Mouse (Mus musculus) testis, adult 10 weeks (tissue): ENCODE measurements around the gene Kif18b. TPM values are rescaled to one million over a fixed set of nuclear protein-coding genes. Genes with fewer than 3 reads are reported as not detected.

ENCODE experiments used
- polyA plus RNA-seq: library from polyadenylated mRNA; stranded (reverse); fragments of 350-450 nt; fragmentation: Illumina TruSeq; extraction: RNeasy Lipid Tissue Mini Kit (QIAGEN cat#74804); gene quantifications from one replicate; pipeline ENCODE4 v1.2.3, GENCODE M21; 2014; ENCODE audit warnings: low read depth, low replicate concordance

The Kif18b gene
- polyA plus RNA-seq: 4.1 TPM

DNA sequence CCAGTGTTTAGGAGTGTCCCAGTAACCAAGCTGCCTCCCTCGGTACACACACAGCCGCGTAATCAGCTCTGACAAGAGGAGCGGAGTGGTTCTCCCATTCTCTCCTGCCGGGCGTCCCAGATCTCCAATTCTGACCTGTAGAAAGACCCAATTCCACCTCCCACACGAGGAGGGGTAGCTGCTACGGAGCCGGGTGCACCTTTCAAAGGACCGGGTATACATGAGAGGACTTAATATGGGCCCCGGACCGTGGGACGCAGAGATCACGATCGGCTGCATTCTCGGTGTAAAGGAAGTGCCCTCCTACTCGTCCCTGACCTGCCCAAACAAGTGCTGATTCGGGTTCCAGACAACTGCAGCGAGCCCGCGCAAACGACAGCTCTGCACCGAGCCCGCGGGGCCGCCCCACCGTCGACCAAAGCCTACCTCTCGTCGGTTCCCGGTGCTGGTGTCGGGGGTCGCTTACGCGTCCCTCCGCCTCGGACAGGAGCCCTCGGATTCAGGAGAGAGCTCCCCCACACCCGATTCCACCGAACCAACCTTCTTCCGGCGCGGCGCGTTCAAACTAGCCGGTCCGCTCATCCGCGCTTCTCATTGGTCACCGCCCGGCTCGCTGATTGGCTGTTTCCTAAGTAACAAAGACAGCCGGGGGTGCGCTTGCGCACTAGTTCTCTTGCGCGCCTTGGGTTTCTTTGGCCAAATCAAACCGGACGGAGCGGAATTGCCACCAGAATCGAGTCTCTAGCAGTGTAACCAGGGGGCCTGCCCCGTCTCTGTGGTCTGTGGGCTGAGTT lies at the start of gene Kif18b:
Gene Kif18b, minus strand, starts transcription at position 568 of the 794 bp plus-strand sequence.

DNA sequence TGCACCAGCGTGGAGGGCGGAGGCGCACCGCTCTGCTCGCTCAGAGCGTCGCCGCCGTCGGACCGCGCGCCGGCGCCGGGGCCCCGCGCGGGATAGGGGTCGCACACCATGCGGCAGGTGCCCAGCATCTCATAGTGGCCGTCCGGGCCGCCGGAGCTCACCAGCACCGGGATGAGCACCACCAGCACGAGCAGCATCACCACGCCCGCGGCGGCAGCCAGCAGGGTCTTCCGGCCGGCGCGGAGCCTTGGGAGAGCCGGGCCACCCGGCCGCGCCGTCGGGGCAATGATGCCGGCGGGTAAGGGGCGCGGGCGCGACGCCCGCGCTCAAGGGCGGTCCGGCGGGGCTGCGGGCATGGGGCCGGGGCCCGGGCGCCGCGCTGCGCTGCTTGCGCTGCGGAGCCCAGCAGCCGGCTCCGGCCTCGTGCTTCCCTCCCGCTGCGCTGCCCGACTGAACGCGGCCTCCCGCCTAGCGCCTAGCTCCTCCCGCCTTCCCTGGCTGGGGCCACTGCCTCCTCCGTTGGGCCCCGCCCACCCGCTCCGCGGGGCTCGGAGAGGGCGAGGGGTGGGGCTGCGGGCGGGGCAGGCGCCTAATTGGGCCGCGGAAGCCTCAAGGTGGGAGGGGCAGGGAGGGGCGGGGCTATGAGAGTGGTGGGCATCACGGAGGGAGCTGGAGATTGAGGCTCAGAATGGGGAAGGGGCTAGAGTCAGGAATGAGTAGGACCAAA lies 21.5 kb upstream of the Kif18b start, which contains the start of gene C1ql1:
Gene C1ql1, minus strand, starts transcription at position 424 of the 727 bp plus-strand sequence.

DNA sequence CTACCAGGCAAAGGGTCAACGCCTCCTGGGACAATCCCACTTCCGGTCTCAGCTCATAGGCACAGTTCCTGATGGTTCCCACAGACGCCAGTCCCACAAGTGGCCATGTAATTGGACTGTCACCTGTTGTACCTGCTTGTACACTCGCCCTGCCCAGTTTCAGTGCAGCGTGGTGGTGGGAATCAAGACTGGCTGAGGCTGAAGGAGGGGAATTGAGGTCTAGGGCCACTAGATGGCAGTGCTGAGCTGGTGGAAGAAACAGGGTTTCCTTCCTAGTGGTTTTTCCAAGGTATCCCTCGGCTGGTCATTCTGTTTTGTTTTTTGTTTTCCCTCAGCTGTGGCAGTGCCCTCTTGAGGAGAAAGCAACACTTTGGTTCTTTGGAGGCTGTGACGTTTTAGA lies 24.2 kb downstream of the Kif18b start, which contains the start of gene Gfap:
Gene Gfap, minus strand, starts transcription at position 150 of the 400 bp plus-strand sequence.

DNA sequence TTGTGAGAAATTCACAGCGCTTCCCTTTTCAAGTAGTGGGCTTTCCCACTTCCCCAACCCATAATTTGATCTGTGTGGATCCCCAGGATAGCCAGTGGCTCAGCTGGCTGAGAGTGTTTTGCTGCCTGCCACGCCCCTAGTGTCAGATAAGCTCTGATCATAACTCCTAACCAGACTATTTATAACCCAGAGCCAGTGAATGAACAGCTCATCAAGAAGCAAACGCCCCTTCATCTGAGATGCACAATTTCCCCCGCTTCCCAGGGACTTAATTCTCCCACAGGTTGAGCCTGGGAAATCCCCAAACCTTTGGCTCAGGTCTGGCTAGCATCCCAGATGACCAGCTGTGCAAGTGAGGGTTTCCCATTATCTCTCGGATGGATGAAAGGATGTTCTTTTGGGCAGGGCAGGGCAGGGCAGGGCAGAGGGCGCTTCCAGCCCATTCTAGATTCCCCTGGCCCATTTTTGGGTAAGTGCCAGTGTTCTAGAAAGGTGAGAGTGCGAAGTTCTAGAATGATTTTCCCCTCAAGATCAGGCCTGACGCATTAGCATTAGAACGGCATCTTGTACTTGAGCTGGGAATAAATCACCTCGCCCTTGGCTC lies 40.2 kb downstream of the Kif18b start, which contains the start of gene Fam187a:
Gene Fam187a, plus strand, starts transcription at position 554 of the 604 bp plus-strand sequence.

DNA sequence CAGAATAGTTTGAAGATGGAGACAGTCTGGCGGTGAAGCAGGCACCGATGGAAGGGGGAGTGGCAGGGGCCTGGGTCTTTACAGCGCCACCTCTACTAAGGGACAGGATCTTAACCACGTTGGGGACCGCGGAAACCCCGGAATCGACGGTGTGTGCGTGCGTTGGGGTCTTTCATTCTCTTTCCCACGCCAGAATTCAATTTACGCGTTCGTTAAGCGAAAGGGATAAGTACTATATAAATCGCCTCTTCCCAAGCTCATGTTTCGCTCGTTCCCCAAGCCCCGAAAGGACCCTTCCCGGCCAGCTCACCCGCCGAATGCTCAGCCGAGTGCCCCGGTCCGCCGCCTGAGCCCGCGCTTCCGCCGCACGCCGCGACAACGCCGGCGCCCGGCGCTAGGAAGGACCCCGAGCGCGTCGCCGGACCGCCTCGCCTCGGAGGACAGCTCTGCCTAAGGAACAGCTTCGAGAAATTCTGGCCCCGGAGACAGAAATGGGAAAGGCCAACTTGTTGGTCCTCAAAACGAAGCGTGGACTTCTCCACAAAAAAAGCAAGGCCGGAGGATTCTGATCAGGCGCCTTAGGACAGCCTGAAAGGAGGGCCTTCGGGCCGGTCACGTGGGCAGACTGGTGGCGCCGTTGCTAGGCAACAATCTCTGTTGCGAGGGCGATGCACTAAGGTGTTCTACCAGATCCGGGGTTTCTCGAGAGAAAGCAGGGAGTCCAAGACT lies 44.2 kb downstream of the Kif18b start, which contains the start of the genes Eftud2 and Ccdc103:
Gene Eftud2, minus strand, starts transcription at position 401 of the 729 bp plus-strand sequence.
Gene Ccdc103, plus strand, starts transcription at position 620 of the 729 bp plus-strand sequence.

Other genes with a start within 250 kb of the Kif18b start
- 15.3 TPM for gene Ccdc43, start 227.3 kb downstream of the Kif18b start, polyA plus RNA-seq
- 0.38 TPM for gene Adam11, start 163.7 kb downstream of the Kif18b start, polyA plus RNA-seq
- gene Gjc1, start 105.4 kb downstream of the Kif18b start, polyA plus RNA-seq: 16.6 TPM
- gene Higd1b, start 89.3 kb downstream of the Kif18b start, polyA plus RNA-seq: not detected
- 53.4 TPM for gene Eftud2, start 44.1 kb downstream of the Kif18b start, polyA plus RNA-seq
- 12.5 TPM for gene Ccdc103, start 43.9 kb downstream of the Kif18b start, polyA plus RNA-seq
- 0.31 TPM for gene Fam187a, start 40.0 kb downstream of the Kif18b start, polyA plus RNA-seq
- 0.07 TPM for gene Gfap, start 24.2 kb downstream of the Kif18b start, polyA plus RNA-seq
- not detected for gene C1ql1, start 21.6 kb upstream of the Kif18b start, polyA plus RNA-seq
- gene Nmt1, start 103.1 kb upstream of the Kif18b start, polyA plus RNA-seq: 16.8 TPM
- gene Dcakd, start 103.2 kb upstream of the Kif18b start, polyA plus RNA-seq: 5.0 TPM
- gene Plcd3, start 176.5 kb upstream of the Kif18b start, polyA plus RNA-seq: not detected
- gene Acbd4, start 176.6 kb upstream of the Kif18b start, polyA plus RNA-seq: 1.2 TPM
- 6.9 TPM for gene Hexim1, start 191.1 kb upstream of the Kif18b start, polyA plus RNA-seq
- gene Hexim2, start 207.3 kb upstream of the Kif18b start, polyA plus RNA-seq: 9.5 TPM
- gene Fmnl1, start 246.0 kb upstream of the Kif18b start, polyA plus RNA-seq: 3.2 TPM